Mouse (Mus musculus): ENCODE results near the gene Fam135a.

DNA sequence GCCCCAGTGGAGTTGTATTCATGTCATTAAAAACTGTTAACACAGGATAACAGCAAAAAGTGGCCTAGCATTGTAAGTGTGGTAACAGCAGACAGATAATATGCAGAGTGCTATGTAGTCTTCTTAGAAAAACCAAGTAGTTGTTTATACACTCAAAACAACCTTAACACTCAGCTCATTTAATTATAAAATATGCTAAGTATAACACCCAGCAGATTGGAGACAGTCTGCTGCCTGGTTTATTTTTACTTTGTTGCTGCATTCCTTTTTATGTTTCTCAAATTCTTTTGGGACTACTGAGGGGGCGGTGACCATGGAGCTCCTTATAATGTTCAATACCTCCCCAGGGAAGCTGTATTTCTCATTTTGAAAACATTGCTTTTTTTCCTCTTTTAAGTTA lies 22.4 kb upstream of the Fam135a start:
- no peak for TF ChIP-seq FOSL1 (IDR thresholded peaks at IDR 0.05; ENCODE audit: insufficient read depth, low read length, poor library complexity, severe bottlenecking)
- TF ChIP-seq CTCF (IDR thresholded peaks at IDR 0.05; ENCODE audit: control insufficient read depth, insufficient read depth, insufficient read length) = no peak
- no peak for TF ChIP-seq USF1 (IDR thresholded peaks at IDR 0.05; ENCODE audit: low read depth)
- no peak for TF ChIP-seq MYOG (IDR thresholded peaks at IDR 0.05; ENCODE audit: control insufficient read depth, extremely low read depth, insufficient read length)
